Mouse (Mus musculus): Measurements from ENCODE around the gene Hcrtr1.

Hcrtr1 gene

GRCm38 (mm10) chr4:130168280-130169183 lies 29.4 kb upstream of the Hcrtr1 start:
- in situ Hi-C loops (cut with MboI, MseI), result no loop called here

GRCm38 (mm10) chr4:130167814-130168213 lies 28.7 kb upstream of the Hcrtr1 start:
- in situ Hi-C loops (cut with MboI, MseI), result no loop called here

GRCm38 (mm10) chr4:130167321-130167720 lies 28.2 kb upstream of the Hcrtr1 start:
- in situ Hi-C loops (cut with MboI, MseI), result no loop called here

GRCm38 (mm10) chr4:130166592-130166991 lies 27.4 kb upstream of the Hcrtr1 start:
- in situ Hi-C loops (cut with MboI, MseI), result no loop called here

GRCm38 (mm10) chr4:130166061-130166460 lies 26.9 kb upstream of the Hcrtr1 start:
- in situ Hi-C loops (cut with MboI, MseI), result no loop called here

GRCm38 (mm10) chr4:130164121-130164520 lies 25.0 kb upstream of the Hcrtr1 start:
- in situ Hi-C loops (cut with MboI, MseI), result no loop called here

GRCm38 (mm10) chr4:130163391-130163861 lies 24.3 kb upstream of the Hcrtr1 start:
- in situ Hi-C loops (cut with MboI, MseI), result no loop called here

- in situ Hi-C loops (cut with MboI, MseI), result no loop called here
Observed at GRCm38 (mm10) chr4:130161349-130161748, 22.2 kb upstream of the Hcrtr1 start.

GRCm38 (mm10) chr4:130156812-130157371 lies 17.7 kb upstream of the Hcrtr1 start:
- in situ Hi-C loops (cut with MboI, MseI), result no loop called here

GRCm38 (mm10) chr4:130154250-130154649 lies 15.1 kb upstream of the Hcrtr1 start:
- in situ Hi-C loops (cut with MboI, MseI), result no loop called here

GRCm38 (mm10) chr4:130148405-130148804 lies 9.2 kb upstream of the Hcrtr1 start:
- in situ Hi-C loops (cut with MboI, MseI), result no loop called here

- in situ Hi-C loops (cut with MboI, MseI), result no loop called here
Observed at GRCm38 (mm10) chr4:130141786-130142185, 2.6 kb upstream of the Hcrtr1 start.

GRCm38 (mm10) chr4:130140992-130141402 lies 1.8 kb upstream of the Hcrtr1 start:
- in situ Hi-C loops (cut with MboI, MseI), result no loop called here

- in situ Hi-C loops (cut with MboI, MseI), result loop anchor here (5.0 kb wide), 1 partner anchor 49 kb away; no protein-coding TSS in a partner anchor
Observed at GRCm38 (mm10) chr4:130138441-130139213, 532 bp downstream of the Hcrtr1 start.

- in situ Hi-C loops (cut with MboI, MseI), result no loop called here
Observed at GRCm38 (mm10) chr4:130133399-130133798, 5.8 kb downstream of the Hcrtr1 start.

GRCm38 (mm10) chr4:130131448-130132105 lies 7.6 kb downstream of the Hcrtr1 start:
- in situ Hi-C loops (cut with MboI, MseI), result no loop called here

- in situ Hi-C loops (cut with MboI, MseI), result no loop called here
Observed at GRCm38 (mm10) chr4:130130641-130131350, 8.4 kb downstream of the Hcrtr1 start.

- in situ Hi-C loops (cut with MboI, MseI), result no loop called here
Observed at GRCm38 (mm10) chr4:130130082-130130481, 9.1 kb downstream of the Hcrtr1 start.

GRCm38 (mm10) chr4:130128907-130129306 lies 10.3 kb downstream of the Hcrtr1 start:
- in situ Hi-C loops (cut with MboI, MseI), result no loop called here

- in situ Hi-C loops (cut with MboI, MseI), result no loop called here
Observed at GRCm38 (mm10) chr4:130125935-130126334, 13.2 kb downstream of the Hcrtr1 start.

GRCm38 (mm10) chr4:130125164-130125563 lies 14.0 kb downstream of the Hcrtr1 start:
- in situ Hi-C loops (cut with MboI, MseI), result no loop called here

All from T-helper 1 cell (primary cell).